Mouse (Mus musculus) brain, embryonic 14.5 days (tissue): ENCODE data around the gene Tigit. TPM values are rescaled to one million over a fixed set of nuclear protein-coding genes. Genes with fewer than 3 reads are reported as not detected.

Experiments
- DNase-seq: peaks from one replicate; pipeline ENCODE4 v3.0.0-alpha.2; 2011; ENCODE audit warnings: low read depth
- CTCF ChIP-seq: fragments of 200-500 bp; IDR thresholded peaks from 2 replicates; pipeline ENCODE4 v1.5.1; 2012; ENCODE audit warnings: inconsistent platforms, mild to moderate bottlenecking, moderate library complexity, borderline replicate concordance; ENCODE audit not compliant: insufficient read depth, insufficient read length; ENCODE audit errors: extremely low read depth
- POLR2A ChIP-seq: fragments of 200-500 bp; IDR thresholded peaks from 2 replicates; pipeline ENCODE4 v1.6.1; 2012; ENCODE audit warnings: mild to moderate bottlenecking, inconsistent platforms, borderline replicate concordance; ENCODE audit not compliant: poor library complexity, insufficient read depth, insufficient read length, severe bottlenecking; ENCODE audit errors: extremely low read depth
- polyA plus RNA-seq: library from polyadenylated mRNA; depleted of rRNA; stranded (reverse); fragments of >200 nt; gene quantifications from 2 replicates; pipeline ENCODE4 v1.2.3, GENCODE M21; 2012

The Tigit gene
- polyA plus RNA-seq, 1 experiment: not detected

DNA sequence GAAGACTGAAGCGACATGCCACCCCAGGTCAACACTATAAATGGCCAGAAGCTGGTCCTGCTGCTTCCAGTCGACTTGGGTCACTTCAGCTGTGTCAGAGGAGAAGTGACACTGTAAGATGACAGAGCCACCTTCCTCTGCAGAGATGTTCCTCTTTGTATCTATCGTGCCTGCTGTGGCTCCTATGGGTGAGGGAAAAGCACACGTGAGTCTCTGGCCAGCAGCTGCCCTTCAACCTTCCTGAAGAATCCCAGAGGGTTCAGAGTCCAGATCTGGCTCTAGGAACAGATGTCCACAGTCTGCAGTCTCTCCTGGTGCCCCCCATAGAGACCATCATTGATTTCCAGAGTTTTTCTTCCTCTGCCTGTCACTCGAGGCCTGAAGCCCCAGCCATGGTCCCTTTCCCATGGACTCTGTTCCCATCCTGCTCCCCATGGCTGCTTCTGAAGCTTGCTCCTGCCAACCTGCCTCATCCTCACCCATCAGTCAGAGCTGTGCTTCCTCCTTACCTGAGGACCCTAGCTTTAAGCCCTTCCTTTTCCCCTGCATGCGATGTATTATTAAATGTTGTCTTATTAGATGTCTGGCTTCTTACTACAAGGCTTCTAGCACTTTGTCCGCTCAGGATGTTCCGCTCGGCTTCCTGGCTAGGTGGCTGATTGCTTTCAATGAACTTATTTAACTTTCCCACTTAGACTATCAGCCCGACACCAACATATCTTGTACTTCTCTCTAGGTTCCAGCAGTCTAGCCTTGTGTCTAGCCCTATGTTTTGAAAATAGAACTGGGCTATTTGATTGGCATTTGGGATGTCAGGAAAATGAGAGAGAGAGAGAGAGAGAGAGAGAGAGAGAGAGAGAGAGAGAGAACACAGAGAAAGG is 1.6 kb downstream of the Tigit start:
- no peak for TF ChIP-seq CTCF
- no peak for TF ChIP-seq POLR2A
- no peak for DNase-seq

DNA sequence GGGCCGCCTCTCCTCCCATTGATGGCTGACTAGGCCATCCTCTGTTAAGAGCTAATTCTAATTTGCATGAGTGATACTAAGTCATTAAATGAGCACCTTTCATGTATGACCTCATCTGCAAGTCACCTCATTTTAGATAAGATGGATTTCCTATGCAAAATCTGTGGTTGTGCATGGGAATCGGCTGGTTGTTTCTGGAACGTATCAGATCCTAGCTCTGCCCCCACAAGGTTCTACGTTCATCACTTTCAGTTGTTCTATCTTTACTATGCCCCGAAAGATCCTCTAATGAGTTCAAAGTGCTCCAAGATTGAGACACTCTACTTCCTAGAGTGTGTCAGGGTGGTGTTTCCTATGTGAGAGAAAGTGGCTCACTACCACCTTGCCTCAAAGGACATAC is 2.4 kb downstream of the Tigit start:
- TF ChIP-seq CTCF (no peak), POLR2A (no peak)
- DNase-seq: no peak

DNA sequence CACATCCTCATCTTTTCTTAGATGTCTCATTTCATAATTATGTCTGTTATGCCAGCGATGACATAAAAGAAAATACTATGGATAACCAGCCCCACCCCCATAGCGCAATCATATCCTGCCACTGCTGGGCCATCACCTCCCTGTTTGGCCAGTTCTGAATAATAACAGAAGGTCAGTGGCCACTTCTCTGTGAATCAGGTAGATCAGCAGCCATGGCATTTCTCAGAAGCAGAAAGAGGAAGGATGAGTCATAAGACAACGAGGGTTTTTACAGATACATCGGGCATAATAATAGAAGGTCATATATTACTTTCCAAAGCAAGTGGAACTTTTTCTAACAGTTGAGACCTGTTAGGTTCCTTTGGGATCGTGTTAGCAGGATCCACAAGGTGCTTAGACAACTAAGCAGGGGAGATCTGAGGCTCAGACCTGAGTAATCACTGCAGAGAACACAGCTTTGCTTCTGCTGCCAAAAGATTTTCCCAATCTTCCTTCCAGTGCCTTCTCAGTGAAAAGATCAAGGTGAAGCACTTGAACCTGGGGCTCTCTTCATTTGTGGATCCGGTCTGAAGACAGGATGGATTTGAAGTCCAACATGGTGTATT is 8.7 kb downstream of the Tigit start:
- DNase-seq: no peak
- TF ChIP-seq POLR2A (no peak), CTCF (no peak)

DNA sequence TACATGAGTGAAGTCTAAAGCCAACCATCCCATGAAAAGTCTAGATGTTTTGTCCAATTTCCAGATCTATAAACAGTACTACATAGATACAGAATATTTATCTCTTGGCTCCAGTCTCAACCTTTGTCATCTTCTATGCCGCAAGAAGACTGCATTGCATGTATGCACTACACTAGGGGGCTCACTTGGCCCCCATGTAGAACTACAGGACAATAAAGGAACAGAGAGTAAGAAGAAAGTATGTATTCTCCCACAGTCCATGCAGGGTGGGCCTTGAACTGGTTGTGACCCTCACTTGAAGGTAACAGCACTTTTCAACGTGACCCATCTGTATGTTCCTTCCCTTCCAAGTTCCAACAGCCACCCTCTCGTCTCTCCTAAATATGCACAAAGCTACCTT is 9.7 kb downstream of the Tigit start:
- TF ChIP-seq CTCF (no peak), POLR2A (no peak)
- no peak for DNase-seq

DNA sequence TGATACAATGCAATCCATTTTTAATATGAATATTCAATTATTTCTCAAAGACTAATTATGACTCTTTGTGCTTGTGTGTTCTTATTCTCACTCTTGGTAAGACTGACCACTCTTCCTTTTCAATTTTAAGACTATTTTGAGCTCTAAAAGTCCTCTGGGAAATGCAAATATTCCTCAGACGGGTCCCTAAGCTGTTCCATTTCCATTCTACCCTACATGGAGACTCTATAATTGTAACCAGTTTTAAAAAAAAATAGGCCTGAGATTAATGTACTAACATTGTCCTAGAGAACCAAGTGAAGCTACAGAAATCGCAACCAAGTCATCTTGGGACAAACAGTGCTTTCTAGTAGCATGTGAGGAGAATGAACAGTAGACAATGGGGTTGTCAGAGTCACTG is 10.7 kb downstream of the Tigit start:
- TF ChIP-seq POLR2A: no peak
- TF ChIP-seq CTCF: no peak
- DNase-seq: no peak

DNA sequence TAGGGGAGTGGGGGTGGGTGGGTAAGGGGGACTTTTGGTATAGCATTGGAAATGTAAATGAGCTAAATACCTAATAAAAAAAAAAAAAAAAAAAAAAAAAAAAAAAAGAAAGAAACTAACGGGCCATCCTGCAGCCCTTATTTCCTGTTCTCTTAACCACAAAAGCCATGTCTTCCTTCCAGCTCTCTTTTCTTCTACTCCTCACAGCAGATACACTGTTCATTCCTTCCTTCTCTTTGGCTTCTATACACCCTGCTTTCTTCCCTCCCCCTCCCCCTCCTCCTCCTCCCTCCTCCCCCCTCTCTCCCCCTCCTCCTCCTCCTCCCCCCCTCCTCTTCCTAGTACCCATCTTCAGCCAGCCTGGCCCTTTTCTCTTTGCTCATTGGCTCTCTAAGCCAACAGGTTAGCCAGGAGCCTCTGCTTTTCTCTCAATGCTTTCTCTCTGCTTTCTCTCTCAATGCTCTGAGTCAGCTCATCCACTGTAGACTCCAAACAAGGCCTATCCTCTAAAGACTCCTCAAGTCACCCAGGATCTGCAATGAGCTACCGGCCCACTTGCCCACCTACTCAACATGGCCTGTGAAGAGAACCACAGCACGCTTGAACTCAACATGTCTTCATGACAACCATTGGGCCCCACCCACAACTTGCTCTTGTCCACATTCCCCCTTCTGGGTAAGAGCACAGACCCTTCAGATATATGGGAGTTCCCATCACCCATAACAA is 13.4 kb downstream of the Tigit start:
- TF ChIP-seq CTCF (no peak), POLR2A (no peak)
- no peak for DNase-seq

DNA sequence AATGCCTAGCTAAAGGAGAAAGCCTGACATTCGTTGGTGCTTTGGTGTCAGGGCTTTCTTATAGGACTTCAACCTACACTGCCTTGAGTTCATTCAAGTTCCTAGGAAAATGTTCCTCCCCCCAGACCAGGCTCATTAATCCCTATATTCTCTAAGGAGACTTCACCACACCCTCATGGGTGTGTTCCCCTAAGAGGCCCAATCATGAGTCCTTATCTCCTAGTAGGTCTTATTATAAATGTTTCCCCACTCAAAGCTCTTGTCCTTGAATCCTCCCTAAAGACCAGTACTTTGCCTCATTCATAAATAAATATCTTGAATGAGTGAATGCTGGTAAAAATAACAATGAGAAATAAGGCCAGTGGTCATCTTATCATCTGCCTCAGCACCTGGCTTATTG is 16.3 kb downstream of the Tigit start:
- no peak for DNase-seq
- no peak for TF ChIP-seq POLR2A
- TF ChIP-seq CTCF: no peak

DNA sequence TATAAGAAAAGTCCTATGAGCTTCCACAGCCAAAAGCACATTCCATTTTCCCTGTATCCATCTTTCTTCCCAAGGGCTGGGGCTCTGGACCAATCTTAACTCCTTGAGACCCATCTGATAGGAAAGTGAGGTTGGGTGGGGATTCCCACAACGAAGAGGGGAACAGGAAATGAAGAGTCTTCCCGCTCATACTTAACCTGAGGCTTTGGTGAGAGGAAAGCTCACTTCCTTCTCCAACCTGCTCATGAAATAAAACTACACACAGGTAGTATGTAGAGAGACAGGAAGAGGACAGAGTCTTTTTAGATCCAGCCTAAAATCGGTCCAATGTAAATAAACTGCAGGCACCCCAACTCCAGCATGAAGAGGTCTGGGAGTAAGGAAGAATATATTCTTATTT is 17.0 kb downstream of the Tigit start:
- no peak for TF ChIP-seq POLR2A
- no peak for DNase-seq

DNA sequence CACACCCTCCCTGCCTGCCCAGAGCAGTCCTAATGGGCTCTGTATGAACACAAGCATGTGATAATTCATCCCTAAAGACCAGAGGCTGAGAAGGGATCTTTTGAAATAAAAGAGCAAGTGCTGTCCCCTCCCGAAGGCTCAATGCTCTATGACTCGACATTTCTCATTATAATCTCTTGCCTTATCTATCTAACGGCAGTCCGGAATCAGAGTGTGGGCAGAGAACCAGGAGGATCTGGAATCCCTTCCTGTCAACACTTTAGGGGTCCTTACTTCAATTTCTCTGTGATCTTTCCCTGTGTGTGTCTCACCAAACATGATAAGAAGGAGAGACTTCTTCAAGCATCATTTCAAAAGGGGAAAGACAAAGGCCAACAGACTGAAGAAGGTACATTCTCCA is 18.1 kb downstream of the Tigit start:
- TF ChIP-seq POLR2A (no peak), CTCF (no peak)
- DNase-seq: no peak

DNA sequence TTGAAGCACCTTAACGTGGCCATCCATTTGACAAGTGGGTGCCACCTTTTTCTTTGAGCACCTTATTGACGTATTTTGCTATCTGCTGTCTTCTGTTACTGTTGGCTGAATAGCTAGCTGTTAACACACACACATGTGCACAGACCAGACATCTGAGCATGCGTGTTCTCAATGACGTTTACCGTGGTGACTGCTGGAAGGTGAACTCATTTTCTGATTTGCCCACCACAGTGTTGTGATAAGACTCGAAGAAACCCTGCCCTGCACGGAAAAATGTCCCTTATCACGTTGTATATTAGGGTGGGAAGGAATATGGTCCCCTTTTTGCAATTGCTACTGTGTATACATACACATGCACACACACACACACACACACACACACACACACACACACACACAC is 22.7 kb downstream of the Tigit start:
- no peak for DNase-seq
- TF ChIP-seq POLR2A (no peak), CTCF (no peak)

DNA sequence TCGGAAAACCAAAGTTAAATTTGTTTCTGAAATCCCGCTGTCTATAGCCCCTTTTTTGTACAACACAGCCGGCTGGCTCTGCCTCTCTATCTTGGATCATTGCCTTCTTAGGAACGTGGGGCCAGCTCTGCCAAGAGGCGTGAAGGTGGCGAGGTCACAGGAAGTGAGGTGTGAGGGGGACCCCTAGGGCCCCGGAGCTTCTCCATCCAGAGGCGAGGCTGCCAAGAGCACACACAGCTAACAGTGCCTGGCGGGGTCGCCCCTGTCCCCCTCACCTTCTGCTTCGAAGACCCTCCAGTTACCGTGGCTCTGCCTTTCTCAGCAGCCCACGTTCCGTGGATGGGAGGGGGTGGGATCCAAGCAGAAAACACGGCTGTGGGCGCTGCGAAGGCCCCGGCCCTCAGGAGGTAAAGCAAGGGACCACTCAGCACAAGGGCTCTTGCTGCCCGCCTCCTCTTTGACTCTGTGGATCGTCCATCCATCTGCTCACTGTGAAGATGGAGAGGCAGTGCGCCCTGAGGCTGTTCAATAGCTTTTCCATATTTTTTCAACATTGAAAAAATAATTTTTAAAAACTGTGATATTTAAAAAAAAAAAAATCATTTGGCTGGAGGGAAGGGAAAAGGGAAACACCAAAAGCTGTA is 25.4 kb downstream of the Tigit start:
- TF ChIP-seq CTCF: no peak
- TF ChIP-seq POLR2A: no peak

More for the DNA sequence above, 25.4 kb downstream of the Tigit start:
- DNase-seq: no peak
